Mouse (Mus musculus) T-helper 1 cell (primary cell): ENCODE results near the gene Sstr4.

ENCODE experiments used
- in situ Hi-C: fragments of 300-600 bp; cut with MboI, MseI; formaldehyde crosslinking; loops from one replicate; pipeline ENCODE4 v1.15.1; 2025; ENCODE audit warnings: high pct_unique_total_duplicates

Gene Sstr4

DNA sequence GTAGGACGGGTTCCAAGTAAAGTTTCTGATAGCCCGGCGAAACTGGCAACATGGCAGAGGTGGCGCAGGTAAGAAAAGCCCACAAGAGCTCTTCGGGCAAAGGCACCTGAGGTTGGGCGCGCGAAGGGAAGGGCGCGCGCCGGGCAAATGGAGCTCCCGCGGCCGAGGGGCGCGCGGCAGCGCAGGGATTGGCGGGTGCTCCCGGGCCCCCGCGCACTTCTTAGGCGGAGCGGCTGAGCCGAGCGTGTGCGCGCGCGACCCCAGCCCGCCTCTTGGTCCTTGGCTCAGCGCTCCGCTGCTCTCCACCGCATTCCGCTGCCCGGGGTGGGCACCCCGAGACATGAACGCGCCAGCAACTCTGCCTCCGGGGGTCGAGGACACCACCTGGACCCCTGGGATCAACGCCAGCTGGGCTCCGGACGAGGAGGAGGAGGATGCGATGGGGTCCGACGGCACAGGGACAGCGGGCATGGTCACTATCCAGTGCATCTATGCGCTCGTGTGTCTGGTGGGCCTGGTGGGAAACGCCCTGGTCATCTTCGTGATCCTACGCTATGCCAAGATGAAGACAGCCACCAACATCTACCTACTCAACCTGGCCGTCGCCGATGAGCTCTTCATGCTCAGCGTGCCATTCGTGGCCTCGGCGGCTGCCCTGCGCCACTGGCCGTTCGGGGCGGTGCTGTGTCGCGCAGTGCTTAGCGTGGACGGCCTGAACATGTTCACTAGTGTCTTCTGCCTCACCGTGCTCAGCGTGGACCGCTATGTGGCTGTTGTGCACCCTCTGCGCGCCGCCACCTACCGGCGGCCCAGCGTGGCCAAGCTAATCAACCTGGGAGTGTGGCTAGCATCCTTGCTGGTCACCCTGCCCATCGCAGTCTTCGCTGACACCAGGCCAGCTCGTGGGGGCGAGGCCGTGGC is at the start of gene Sstr4:
Gene Sstr4 (plus strand): TSS at position 214 of the 921 bp plus-strand sequence.
- in situ Hi-C loops = no loop called here

DNA sequence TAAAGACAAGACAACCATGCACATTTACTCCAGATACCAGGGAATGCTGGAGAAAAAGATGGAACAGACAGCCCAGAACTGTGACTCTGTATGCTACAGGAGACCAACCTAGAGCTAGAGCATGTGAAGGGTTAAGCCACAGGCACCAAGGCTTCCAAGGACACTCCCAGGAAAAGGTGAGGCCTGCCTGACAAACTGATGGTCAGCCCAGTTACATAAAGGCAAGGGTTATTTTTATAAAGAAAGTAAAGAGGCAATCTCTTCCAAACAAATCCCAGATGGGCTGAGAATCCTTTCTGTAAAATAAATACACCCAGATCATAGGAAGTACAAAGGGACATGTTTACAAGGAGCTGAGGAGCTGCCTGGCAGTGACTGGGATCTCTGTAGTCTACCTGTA is 49.8 kb upstream of the Sstr4 start:
- in situ Hi-C loops = no loop called here

DNA sequence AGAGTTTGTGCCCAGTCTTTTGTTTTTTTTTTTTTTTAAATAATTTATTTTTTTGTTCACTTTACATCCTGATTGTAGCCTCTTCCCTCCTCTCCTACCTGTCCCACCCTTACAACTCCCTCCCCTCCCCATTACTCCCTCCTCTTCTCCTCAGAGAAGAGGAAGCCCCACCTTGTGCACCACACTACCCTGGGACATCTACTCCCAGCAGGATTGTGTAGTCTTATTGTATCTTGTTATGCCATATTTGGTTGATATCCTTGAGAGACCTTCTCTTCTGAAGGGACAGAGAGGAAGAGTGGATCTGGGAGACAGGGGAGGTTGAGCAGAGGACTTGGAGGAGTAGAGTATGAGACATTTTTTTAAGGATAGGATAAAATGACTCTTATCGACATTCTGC is 48.2 kb upstream of the Sstr4 start:
- in situ Hi-C loops = no loop called here

DNA sequence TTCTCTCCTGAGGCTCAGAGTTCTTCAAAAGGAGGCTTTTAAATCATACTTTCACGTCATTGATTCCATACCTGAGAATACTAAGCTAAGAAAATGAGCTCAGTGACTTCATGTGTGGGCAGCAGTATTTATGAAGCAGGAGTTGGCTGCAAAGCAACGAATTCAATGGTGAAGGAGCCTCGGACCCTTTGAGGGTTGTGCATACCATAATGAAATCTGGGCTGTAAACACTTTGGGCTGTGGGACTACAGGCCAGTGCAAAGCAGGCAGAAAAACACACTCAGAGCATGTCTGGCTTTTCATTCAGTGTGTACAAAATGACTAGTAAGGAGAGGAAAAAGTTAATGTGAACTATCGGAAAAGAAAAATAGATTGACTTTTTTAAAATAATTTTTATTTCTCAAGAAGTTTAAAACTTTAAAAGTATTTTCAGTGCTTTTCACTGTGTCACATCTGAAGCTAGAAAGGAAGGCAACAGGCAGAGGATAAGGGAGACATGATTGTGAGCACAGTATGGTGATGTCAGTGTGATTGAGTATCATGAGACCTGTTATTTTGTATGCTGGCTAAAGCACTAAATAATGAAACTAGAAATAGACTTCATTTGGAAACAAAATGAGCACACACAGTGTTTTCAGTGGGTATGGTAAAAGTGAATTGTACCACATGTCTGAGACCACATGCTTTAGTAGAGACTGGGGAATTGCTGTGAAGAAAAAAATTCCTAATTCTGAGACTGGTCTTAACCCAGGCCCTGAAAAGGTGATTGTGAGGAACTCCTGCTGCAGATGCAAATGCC is 45.4 kb upstream of the Sstr4 start:
- in situ Hi-C loops = no loop called here

DNA sequence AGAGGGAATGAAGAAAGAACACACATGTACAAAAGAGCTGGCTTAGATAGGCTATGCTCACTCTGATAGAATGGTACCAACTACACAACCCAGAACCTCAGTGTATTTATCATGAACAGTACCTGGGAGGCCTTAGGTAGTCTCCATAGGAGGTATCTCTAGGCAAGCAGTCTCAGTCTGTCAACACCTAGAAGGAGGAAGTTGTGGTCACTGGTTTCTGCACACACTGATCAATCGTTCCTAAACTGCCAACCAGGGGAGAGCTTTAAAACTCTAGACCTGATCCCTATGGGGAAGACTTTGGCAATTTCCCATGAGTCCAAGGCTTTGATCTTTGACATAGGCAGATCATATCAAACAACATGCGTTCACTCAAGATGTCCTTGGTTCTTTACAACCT is 44.7 kb upstream of the Sstr4 start:
- in situ Hi-C loops = no loop called here

DNA sequence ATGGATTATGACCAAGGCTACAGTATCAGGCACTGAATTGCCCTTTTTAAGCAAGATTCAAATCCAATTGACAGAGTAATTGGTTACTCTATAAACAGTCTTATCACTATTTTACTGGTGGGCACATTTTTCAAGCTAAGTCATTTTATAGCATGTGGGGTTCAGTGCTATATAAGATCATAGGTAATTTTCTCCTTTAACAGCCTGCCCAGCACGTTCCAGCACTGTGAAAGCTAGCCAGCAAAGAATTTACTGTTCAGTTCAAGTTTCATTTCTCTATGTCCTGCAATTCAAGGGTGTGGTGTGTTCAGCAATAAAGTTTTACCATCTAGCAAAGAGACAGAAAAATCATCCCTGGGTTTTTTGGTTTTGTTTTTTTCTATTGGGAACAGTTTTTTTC is 42.5 kb upstream of the Sstr4 start:
- in situ Hi-C loops = no loop called here

DNA sequence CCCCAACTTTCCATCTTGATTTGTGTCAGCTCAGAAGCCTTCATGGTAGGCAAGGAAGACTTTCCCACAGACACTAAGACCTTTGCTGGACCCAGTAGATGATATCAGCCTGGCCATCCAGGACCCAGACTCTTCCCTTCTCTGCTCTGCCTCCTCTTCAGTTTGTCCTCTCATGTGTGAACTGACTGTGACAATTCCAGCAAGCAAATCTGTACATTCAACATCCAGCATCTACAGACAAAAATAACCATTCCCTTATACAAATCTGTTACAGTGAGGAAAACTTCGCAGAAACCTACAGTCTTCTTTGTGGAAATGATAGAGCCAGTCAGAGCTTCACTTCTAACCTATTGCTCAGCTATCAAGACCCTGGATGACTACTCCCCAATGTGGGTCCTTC is 38.0 kb upstream of the Sstr4 start:
- in situ Hi-C loops = no loop called here

DNA sequence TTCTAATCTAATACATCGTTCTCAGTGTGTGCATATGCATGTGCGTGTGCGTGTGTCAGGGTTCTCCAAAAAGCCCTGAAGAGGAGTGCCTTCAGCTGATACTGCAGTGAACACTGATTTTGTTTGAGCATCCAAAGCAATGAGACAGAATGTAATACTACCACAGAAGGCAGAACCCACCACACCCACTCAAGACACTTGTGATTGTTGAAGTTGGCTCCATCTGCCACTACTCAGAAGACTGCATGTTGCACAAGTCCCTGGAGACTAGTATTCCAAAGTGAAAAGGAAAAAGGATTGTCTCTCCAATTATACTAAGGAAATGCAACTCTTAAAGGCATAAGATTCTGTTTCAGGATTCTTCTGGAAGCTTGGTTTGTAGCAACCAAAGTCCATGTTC is 30.6 kb upstream of the Sstr4 start:
- in situ Hi-C loops = no loop called here

DNA sequence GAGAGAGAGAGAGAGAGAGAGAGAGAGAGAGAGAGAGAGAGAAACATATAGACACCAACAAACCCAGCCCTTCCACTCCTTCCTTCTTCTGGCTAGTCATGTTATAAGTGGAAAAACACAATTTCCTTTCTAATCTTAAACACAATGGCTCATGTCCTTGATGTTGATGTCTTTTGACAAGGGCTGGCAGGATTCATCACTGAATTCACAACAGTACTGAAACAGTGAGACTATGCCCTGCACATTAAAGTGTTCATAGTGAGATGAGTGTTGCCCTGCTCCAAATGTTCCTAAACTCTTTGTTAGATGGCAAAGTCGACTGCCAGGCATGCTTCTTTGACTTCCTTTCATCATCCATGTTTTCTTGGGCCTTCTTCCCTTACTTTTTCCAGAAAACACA is 29.9 kb upstream of the Sstr4 start:
- in situ Hi-C loops = no loop called here

DNA sequence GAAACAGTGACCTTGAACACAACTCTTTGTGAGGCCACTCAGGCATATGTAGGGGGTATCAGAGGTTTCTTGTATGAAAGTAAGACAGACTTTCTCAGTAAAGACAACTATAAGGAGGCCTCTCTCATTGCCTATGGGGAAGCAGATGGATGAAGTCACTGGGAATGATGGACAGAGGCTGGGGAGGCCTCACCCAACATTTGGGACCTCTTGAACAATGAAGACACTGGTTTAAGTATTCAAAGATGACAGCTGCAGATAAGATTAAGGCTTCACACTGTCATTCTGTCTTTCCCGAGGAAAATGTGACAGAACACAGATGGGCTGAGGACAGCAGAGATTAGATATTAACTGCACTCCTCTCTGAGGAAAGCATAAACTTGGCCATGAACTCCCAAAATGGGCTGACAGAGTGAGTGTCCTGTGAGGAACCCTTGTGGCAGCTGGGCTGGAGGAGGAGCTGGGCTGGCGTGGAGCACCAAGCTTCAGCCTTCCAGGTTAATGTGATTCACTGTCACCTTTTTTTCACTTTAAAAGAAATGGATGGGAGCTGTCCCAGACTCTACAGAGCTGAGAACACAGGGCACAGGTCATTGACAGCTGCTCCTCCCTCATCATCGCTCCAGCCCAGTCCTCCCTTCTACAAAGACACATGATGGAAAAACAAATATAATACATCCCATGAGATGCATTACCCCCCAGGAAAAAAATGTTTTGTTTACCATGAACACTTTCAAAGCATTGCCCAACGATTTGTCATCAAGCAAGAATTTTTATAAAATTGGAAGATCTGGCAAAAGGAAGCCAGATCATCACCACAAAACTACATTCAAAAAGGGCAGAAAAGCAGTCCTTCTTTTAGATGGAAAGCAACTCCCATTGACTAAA is 23.2 kb upstream of the Sstr4 start:
- in situ Hi-C loops = loop anchor here (10.0 kb wide), 1 partner anchor 203 kb away; no protein-coding TSS in a partner anchor

DNA sequence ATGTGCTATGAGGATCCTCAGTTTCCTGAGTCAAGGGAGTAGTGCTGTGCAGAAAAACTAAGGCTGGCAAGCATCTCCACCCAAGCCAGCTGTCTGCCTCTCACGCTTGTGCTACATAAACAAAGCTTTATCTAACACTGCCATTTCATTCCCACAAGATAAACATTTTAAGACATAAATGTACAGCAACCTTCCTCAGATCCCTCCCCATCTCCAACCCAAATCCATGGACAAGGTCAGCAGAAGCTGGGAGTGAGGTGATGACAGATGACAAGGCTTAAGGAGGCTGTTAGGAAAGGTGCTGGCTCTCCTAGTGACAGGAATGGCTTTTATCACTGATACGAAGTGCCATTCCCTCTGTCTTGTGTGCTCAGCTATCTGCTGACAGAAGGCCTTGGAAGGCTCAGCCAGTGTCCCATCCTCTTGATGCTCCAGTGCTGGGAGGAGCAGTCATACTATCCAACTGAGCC is 21.5 kb upstream of the Sstr4 start:
- in situ Hi-C loops = loop anchor here (10.0 kb wide), 1 partner anchor 201 kb away; no protein-coding TSS in a partner anchor

DNA sequence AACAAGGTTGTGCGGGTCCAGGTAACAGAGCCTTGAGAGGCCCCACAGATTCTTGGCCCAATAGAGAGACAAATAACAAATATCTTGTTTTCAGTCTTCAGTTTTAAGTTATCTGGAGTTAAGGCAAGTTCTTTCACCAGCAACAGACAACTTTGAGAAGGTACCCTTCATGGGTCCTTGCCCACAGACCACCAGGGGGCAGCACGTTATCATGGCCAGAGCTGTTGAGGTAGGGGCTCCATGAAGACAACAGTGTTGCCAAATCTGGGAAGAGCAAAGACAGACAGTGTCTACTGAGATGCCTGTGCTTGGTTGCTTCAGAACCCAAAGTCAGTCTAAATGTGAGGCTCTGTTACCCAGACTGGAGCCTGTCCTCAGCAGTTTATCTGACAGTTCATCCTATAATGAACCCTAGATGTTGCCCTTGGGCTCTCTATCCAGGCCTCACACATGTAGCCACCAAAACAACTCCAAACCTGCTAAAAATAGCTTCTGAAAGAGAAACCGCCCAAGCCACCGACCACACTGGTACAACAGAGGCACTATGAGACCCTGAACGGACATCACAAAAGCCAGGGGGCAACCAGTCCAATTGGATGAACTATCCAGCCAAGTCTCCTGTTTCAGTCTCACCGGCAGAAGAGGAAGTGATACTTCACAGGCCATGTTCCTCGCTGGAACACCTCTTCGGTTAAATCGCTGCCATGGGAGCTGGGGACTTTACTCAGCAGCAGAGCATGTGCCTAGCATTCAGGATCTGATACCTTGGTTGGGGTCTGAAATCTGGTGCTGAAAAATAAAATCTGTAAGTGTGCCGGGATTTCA is 19.6 kb upstream of the Sstr4 start:
- in situ Hi-C loops = loop anchor here (10.0 kb wide), 1 partner anchor 199 kb away; no protein-coding TSS in a partner anchor

DNA sequence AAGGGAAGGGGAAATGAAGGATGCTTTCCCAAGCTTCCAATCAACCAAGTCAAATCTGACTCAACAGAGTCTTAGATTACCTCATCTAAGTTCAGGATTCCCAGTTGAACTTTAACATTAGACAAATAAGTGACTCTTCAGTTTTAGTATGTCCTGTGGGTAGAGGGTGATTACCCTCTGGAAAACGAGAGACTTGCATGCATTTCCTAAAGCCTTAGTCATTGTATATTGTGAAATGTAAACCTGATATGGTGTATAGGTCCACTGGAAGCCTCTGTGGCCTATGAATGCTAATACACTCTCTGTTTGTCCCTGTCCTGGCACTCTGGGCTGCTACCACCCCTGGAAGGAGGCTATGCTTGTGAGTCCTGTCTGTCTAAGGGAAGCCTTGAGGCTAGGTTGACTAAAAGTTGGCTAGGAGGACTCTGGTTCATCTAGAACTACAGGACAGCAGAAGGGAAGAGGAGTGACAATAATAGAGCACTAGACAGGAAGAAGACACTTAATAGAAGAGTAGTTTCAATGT is 16.3 kb upstream of the Sstr4 start:
- in situ Hi-C loops = loop anchor here (10.0 kb wide), 1 partner anchor 196 kb away; no protein-coding TSS in a partner anchor

DNA sequence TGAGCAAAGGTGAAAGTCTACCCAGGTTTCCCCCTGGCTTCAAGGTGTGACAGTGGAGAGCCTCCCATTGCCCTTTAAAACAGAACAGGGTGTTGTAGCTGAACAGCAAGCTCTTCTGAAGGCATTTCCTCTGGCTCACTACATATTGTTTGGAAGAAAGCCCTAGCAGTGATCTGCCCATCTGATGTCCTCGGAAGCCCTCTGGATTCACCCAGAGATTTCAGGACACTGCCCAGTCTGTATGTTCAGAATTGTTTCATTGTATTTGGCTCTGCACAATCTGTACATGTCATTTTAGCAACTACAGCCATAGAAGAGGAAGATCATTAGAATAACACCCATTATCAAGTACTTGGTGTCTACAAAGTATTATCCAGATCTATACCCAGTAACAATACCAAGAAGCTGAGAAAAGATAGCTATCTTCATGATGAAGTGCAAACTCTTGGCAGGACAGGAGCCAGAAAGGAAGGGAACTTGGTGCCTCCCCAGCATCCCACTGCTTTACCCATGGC is 15.2 kb upstream of the Sstr4 start:
- in situ Hi-C loops = loop anchor here (10.0 kb wide), 1 partner anchor 195 kb away; no protein-coding TSS in a partner anchor

DNA sequence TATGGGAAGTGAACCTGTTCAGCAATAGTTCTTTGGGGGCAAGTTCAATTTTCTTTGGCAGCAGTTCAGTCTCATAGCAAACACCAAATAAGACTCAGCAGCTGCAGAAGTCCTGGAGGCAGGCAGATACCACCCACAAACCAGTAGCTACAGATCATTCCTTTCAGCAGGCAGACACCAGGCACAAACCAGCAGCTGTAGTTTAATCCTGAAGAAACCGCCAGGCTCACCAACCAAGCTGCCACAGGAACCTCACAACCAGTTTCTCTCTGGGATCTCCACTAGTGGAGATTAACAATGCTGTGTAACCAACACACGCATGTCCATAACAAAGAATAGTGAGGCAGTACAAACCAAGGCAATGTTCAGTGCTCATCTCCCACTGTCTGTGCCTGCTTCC is 14.1 kb upstream of the Sstr4 start:
- in situ Hi-C loops = no loop called here

DNA sequence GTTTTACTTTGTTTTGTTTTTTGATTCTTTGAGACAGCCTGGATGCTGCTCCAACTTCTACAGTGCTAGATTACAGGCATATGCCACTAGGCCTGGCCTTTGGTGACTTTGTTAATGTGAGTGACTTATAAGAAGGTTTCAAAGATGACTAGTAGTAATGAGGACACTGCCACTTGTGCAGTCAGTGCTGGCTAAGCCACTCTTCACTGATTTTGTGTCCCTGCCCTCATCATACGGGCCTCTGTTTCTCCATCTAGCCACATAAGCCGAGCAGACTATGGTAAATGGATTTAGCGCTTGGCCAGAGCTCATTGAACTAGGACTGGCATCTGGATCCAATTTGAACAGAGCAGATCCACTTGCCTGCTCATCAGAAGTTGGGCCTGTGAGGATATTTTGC is 8.7 kb upstream of the Sstr4 start:
- in situ Hi-C loops = no loop called here

DNA sequence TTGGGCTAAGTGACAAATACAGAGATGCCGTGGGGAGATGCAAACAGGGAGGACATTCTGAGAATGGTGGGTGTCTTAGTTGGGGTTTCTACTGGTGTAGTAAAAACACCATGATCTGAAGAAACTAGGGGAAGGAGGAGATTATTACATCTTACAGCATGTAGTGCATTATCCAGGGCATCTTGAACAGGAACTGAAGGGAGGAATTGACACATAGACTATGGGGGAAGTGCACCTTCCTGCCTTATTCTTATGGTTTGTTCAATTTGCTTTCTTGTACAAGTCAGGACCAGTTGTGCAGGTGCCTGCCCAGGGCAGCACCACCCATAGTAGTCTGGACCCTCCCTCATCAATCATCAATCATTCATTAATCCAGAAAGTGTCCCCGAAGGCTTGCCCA is 8.2 kb upstream of the Sstr4 start:
- in situ Hi-C loops = no loop called here

DNA sequence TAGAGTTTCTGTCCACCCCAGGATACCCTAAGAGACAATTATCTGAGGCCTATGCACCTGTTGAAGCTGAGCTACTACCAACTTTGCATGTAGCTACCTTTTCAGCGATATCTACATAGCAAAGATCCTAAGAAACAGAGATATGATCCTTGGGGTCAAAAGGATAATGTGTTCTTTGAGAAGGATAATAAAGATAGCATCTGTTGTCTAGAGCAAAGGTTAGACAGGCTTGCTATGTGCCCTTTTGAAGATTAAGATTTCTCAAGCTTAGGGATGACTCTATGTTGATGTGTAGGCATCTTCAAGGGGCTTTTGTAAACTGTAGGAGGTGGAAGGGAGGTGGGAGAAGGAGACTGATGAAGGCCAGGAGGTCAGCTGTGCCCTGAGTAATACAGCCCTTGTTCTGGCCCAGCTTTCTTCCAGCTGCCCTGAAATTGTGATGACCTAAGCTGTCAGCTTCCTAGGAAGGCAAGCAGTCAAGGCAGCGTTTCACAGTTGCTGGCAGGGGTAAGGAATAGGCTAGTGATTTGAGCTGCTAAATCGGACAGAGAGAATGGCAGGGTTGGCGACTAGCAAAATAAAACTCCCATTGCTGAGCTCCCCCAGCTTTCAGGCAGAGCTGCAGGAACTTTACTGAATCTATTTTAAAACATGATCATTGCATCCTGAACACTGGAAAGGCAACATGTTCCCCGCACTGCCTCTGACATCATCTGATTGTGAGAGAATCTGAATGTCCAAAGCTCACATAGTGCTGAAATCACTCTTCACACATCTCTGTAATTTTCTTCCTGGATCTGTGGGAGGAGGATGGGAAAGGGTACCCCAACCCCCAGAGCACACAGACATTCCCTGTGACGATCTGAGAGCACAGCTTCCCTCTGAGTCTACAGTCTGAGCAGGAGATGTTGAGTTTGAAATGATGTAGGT is 7.2 kb upstream of the Sstr4 start:
- in situ Hi-C loops = no loop called here

DNA sequence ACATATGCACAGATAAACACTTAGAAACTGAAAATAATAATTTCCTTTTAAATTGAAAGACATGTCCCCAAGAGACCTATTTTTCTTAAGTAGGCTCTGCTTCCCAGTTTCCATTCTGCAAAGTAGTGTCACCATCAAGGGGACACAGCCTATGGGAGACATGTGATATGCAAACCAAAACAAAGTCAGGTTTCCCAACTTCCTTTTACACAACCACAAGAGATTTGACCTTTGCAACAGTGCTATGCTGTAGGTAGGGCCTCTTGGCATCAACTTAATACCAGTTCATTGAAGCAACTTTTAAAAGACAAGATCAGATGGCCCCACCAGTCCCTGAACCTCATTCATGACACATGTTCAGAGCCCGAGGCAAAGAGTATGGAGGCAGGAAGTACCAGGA is 2.0 kb upstream of the Sstr4 start:
- in situ Hi-C loops = no loop called here
